7 mouse cellular contexts compared by ENCODE assay signal in genomic region chr10:60752040-60753020, GRCm38 (mm10). TPM values are rescaled to one million over a fixed set of nuclear protein-coding genes. Genes with fewer than 3 reads are reported as not detected.
DNase-seq lines count a peak whose midpoint lies in the region; ATAC-seq lines count a peak whose summit lies in the region.

Gene Slc29a3, minus strand, starts transcription at chr10:60752794.

- H3K36me3 ChIP-seq in embryonic facial prominence, embryonic 12.5 days = peaks cover 11% of the 10 kb centered on the region; the same call in 1 of the 2 replicates
- H3K36me3 ChIP-seq in limb, embryonic 11.5 days (ENCODE audit: control insufficient read depth, insufficient read depth, low read length) = no peaks in the 10 kb centered on the region
- H3K36me3 ChIP-seq in midbrain, embryonic 14.5 days (ENCODE audit: control insufficient read depth, insufficient read depth, low read length) = 0 out of 2 replicates have a peak, but pooled peaks cover 4% of the 10 kb centered on the region

- peak within 1 kb of the TSS; percentile 72 for H3K27ac ChIP-seq in embryonic facial prominence, embryonic 12.5 days
- H3K27ac ChIP-seq in limb, embryonic 11.5 days (replicated peaks; ENCODE audit: low read depth, low read length) = peak within 1 kb of the TSS; percentile 38; the same call in 1 of the 2 replicates
- H3K27ac ChIP-seq in midbrain, embryonic 14.5 days (replicated peaks; ENCODE audit: low read depth, low read length) = peak within 1 kb of the TSS; percentile 71

- peak within 1 kb of the TSS; percentile 60 for H3K4me3 ChIP-seq in embryonic facial prominence, embryonic 12.5 days
- peak within 1 kb of the TSS; percentile 52 for H3K4me3 ChIP-seq in limb, embryonic 11.5 days (ENCODE audit: low read depth, low read length)
- H3K4me3 ChIP-seq in midbrain, embryonic 14.5 days (replicated peaks; ENCODE audit: low read depth, low read length) = peak within 1 kb of the TSS; percentile 58

- H3K9me3 ChIP-seq in embryonic facial prominence, embryonic 12.5 days = no peaks in the 10 kb centered on the region
- no peaks in the 10 kb centered on the region for H3K9me3 ChIP-seq in limb, embryonic 11.5 days (ENCODE audit: control insufficient read depth, low read length)
- H3K9me3 ChIP-seq in midbrain, embryonic 14.5 days (ENCODE audit: control insufficient read depth, low read length) = no peaks in the 10 kb centered on the region

- DNase-seq in adrenal gland, postnatal 25 days = peak; percentile 99
- peak; percentile 99 for DNase-seq in heart, adult 11 months
- peak; percentile 98 for DNase-seq in kidney, adult 18-20 months
- peak; percentile 100 for DNase-seq in limb, embryonic 11.5 days (ENCODE audit: low spot score)
- DNase-seq in midbrain, embryonic 14.5 days = peak; percentile 96
- DNase-seq in spleen, adult 18-20 months = peak; percentile 96 to 99

- no peaks in the 10 kb centered on the region for H3K27me3 ChIP-seq in embryonic facial prominence, embryonic 12.5 days
- H3K27me3 ChIP-seq in limb, embryonic 11.5 days (ENCODE audit: control insufficient read depth, insufficient read depth, low read length) = no peaks in the 10 kb centered on the region
- H3K27me3 ChIP-seq in midbrain, embryonic 14.5 days (ENCODE audit: control insufficient read depth, insufficient read depth, low read length) = no peaks in the 10 kb centered on the region

- peak within 1 kb of the TSS; percentile 71 for H3K4me2 ChIP-seq in embryonic facial prominence, embryonic 12.5 days (replicated peaks)
- peak within 1 kb of the TSS; percentile 78 for H3K4me2 ChIP-seq in limb, embryonic 11.5 days (ENCODE audit: low read depth, severe bottlenecking)
- H3K4me2 ChIP-seq in midbrain, embryonic 14.5 days (ENCODE audit: low read length) = peak within 1 kb of the TSS; percentile 84

- 9% methylated on average over 41 of the region's 41 CpGs for WGBS in embryonic facial prominence, embryonic 12.5 days
- WGBS in limb, embryonic 11.5 days = 11% methylated on average over 40 of the region's 41 CpGs
- 3% methylated on average over 41 of the region's 41 CpGs for WGBS in midbrain, embryonic 14.5 days

- peak within 1 kb of the TSS; percentile 81 for H3K9ac ChIP-seq in embryonic facial prominence, embryonic 12.5 days
- H3K9ac ChIP-seq in limb, embryonic 11.5 days (ENCODE audit: low read length) = peak within 1 kb of the TSS; percentile 76
- H3K9ac ChIP-seq in midbrain, embryonic 14.5 days (replicated peaks; ENCODE audit: low read length) = peak within 1 kb of the TSS; percentile 74

- H3K4me1 ChIP-seq in embryonic facial prominence, embryonic 12.5 days = peaks cover 3% of the 10 kb centered on the region; the same call in 1 of the 2 replicates
- H3K4me1 ChIP-seq in limb, embryonic 11.5 days (ENCODE audit: control insufficient read depth, insufficient read depth, low read length) = 0 out of 2 replicates have a peak, but pooled peaks cover 8% of the 10 kb centered on the region
- peaks cover 3% of the 10 kb centered on the region for H3K4me1 ChIP-seq in midbrain, embryonic 14.5 days (ENCODE audit: control insufficient read depth, insufficient read depth, low read length)

- ATAC-seq in embryonic facial prominence, embryonic 12.5 days (ENCODE audit: insufficient number of reproducible peaks, insufficient read depth, low FRiP score, low TSS enrichment) = peak; percentile 91
- peak; percentile 96 for ATAC-seq in limb, embryonic 11.5 days (ENCODE audit: insufficient number of reproducible peaks, low FRiP score, low TSS enrichment, low read depth)
- peak; percentile 92 for ATAC-seq in midbrain, embryonic 14.5 days (ENCODE audit: low FRiP score, low TSS enrichment)

RNA-seq across cellular contexts. Expression of gene Slc29a3, which starts in this region (rescaled TPM):
- 24.8 and 42.0 TPM in 2 replicates for total RNA-seq in adrenal gland, postnatal 25 days (2021)
- 12.2 and 13.0 TPM in 2 replicates for polyA plus RNA-seq in embryonic facial prominence, embryonic 12.5 days (2016; fragmentation: Nextera tagmentation; extraction: Ambion mirVana)
- polyA plus RNA-seq in limb, embryonic 11.5 days (2014; fragmentation: Nextera tagmentation; extraction: Ambion mirVana) = 6.4 and 6.8 TPM in 2 replicates
- polyA plus RNA-seq in midbrain, embryonic 14.5 days (2014; fragmentation: Nextera tagmentation; extraction: Ambion mirVana) = 4.8 and 8.5 TPM in 2 replicates

Comparison
In these comparisons a context has a peak if more than half of its experiments do, and no peak if none do; other contexts are left out.
1. Peak in every context shown above with its lines: DNase-seq, ATAC-seq, H3K4me3 ChIP-seq and H3K27ac ChIP-seq.